Mouse (Mus musculus): ENCODE measurements around the gene Smc1b. TPM values are rescaled to one million over a fixed set of nuclear protein-coding genes. Genes with fewer than 3 reads are reported as not detected.
"Not testable (repeated sequence)": the region's sequence is repeated elsewhere in the genome, so short reads cannot be mapped to it uniquely, and the experiment has no call there.

Smc1b gene
- total RNA-seq, 1 experiment from 2014 or later = not detected

DNA sequence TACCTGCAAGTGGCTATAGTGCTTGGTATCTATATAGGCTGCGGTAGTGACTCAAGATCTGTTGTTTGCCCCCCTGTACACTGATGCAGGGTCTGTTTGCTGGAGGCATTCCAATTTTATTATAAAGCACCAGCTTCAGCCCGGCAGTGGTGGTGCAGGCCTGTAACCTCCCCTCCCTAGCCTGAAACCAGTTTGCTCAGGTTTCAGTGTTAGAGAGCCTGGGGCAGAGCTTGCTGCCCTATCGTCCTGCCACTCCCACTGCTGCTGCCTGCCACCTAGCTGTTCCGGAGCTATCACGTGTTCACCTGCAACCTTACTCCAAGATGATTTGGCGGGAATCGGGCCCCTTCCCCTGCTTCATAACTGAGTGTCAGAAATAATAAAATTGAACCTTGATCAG is 97.8 kb downstream of the Smc1b start:
- not testable (repeated sequence) for ATAC-seq (ENCODE audit: extremely low read depth, insufficient number of reproducible peaks, low FRiP score, poor library complexity, severe bottlenecking)

- no peak for ATAC-seq (ENCODE audit: extremely low read depth, insufficient number of reproducible peaks, low FRiP score, poor library complexity, severe bottlenecking)
These were observed 99.9 kb downstream of the Smc1b start for GRCm38 (mm10) chr15:85031866-85032265.

GRCm38 (mm10) chr15:85030643-85031042 is 101.1 kb downstream of the Smc1b start:
- not testable (repeated sequence) for ATAC-seq (ENCODE audit: extremely low read depth, insufficient number of reproducible peaks, low FRiP score, poor library complexity, severe bottlenecking)

DNA sequence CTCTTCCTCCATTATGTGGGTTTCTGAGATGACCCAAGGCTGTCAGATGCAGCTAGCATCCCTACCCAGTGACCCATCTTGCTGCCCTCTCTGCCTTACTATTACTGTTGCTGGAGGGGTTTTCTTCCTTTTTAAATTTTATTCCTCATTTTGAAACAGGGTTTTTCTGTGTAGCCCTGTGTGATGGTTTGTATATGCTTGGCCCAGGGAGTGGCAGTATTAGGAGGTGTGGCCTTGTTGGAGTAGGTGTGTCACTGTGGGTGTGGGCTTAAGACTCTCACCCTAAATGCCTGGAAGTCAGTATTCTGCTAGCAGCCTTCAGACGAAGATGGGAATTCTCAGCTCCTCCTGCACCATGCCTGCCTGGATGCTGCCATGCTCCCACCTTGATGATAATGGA is 103.1 kb downstream of the Smc1b start, which contains the start of gene Fam118a:
Gene Fam118a (plus strand): TSS at position 301 of the 400 bp plus-strand sequence.
- ATAC-seq (ENCODE audit: extremely low read depth, insufficient number of reproducible peaks, low FRiP score, poor library complexity, severe bottlenecking) = not testable (repeated sequence)

- no peak for ATAC-seq (ENCODE audit: extremely low read depth, insufficient number of reproducible peaks, low FRiP score, poor library complexity, severe bottlenecking)
These were observed 104.0 kb downstream of the Smc1b start for GRCm38 (mm10) chr15:85027740-85028139.

DNA sequence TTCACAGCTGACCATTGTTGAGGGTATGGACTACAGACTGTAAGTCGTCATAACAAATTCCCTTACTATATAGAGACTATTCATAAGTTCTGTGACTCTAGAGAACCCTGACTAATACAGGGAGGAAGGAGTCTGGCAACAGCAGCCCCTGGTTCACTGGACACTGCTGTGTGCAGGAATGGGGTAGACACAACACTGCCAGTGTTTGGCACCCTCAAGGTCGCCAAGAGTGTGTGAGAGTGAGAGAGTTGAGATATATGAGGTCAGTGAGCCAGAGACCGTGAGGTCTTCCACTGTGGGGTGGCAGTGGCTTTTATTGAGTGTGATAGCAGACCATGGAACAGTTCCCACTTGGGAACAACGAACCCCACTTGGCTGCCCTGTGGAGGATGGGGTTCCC is 105.6 kb downstream of the Smc1b start:
- no peak for ATAC-seq (ENCODE audit: extremely low read depth, insufficient number of reproducible peaks, low FRiP score, poor library complexity, severe bottlenecking)

- ATAC-seq (ENCODE audit: extremely low read depth, insufficient number of reproducible peaks, low FRiP score, poor library complexity, severe bottlenecking) = no peak
These were observed 109.6 kb downstream of the Smc1b start for GRCm38 (mm10) chr15:85022211-85022610.

DNA sequence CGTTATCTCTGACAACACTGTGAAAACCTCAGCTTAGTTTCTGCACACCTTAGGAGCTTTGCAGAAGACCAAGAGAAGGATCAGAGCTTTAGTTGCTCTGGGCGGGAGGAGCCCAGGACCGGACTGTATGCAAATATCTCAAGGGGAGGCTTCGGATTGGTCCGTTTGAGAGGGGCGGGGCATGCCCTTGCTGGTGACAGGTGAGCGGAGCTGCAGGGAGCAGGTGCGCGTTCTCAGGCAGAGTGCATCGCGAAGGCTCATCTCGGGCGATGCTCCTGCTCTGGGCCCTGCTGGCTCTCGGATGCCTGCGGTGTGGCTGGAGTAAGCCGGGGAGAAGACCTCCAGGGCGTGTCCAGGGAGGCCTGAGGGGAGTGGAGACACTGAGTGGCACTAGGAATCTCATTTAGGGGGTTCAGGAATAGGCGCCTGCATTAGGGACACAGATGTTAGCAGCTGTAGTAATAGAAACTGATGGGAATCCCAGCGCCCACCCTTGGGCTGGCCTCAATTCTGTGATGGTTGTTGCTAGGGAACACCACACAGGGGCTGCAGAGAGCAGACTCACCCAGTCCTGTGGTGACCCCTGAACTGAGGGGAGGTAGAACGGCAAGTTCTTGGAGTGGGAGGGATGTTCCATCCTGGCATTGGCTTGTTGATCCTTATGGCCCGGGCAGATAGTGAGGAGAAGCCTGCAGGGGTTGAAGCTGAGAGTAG is 114.7 kb downstream of the Smc1b start, which contains the start of gene Upk3a:
Gene Upk3a (plus strand): TSS at position 191 of the 714 bp plus-strand sequence.
- ATAC-seq (ENCODE audit: extremely low read depth, insufficient number of reproducible peaks, low FRiP score, poor library complexity, severe bottlenecking) = no peak

- no peak for ATAC-seq (ENCODE audit: extremely low read depth, insufficient number of reproducible peaks, low FRiP score, poor library complexity, severe bottlenecking)
These were observed 116.0 kb downstream of the Smc1b start for GRCm38 (mm10) chr15:85015771-85016170.

Other genes with a start within 250 kb of the Smc1b start
- 0.47 and 0.49 TPM in 2 replicates for gene Gm29666, start 211.9 kb downstream of the Smc1b start, total RNA-seq (2017)
- gene Nup50, start 208.6 kb downstream of the Smc1b start, total RNA-seq (2017) = 38.1 and 38.2 TPM in 2 replicates
- gene 5031439G07Rik, start 143.4 kb downstream of the Smc1b start, total RNA-seq (2017) = 71.5 and 73.4 TPM in 2 replicates
- not detected in 2 replicates for gene Upk3a, start 114.8 kb downstream of the Smc1b start, total RNA-seq (2017)
- gene Fam118a, start 103.0 kb downstream of the Smc1b start, total RNA-seq (2017) = 9.4 and 13.8 TPM in 2 replicates
- gene Ribc2, start 114 bp upstream of the Smc1b start, total RNA-seq (2017) = not detected in 2 replicates
- not detected in 2 replicates for gene Fbln1, start 74.0 kb upstream of the Smc1b start, total RNA-seq (2017)
- gene Atxn10, start 204.3 kb upstream of the Smc1b start, total RNA-seq (2017) = 48.6 and 54.6 TPM in 2 replicates

All from neutrophil, adult 5-6 weeks (primary cell).